Mouse (Mus musculus) cerebral cortex, adult 2 months (tissue): ENCODE measurements around the gene Hlx.

Source experiments
- whole genome bisulfite sequencing: fragments of 180-500 bp; shearing (Covaris S2); methylation state at CpG from one replicate; pipeline ENCODE4 v1.1.7; 2018; 5-methylcytosine and 5-hydroxymethylcytosine counted together

Hlx gene

DNA sequence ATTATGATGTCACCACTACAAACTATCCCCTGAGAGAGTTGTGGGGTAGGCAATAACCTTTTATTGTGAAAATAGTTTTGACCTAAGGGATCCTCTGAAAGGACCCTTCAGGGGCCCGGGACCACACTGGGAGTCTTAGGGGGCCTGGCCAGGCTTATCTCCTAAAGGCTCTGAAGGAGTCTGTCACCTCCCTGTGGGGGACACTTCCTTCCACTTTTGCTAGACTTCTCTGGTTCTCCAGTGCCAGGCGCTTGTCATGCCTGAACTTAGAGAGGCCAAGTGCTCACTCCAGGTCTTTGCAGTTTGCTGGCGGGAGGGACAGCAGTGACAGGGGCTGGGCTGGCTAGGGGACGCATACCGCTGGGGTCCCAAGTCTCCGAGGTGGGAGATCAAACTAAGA, 16.3 kb downstream of the Hlx start:
- 3% methylated on average over 6 of the region's 6 CpGs for WGBS

DNA sequence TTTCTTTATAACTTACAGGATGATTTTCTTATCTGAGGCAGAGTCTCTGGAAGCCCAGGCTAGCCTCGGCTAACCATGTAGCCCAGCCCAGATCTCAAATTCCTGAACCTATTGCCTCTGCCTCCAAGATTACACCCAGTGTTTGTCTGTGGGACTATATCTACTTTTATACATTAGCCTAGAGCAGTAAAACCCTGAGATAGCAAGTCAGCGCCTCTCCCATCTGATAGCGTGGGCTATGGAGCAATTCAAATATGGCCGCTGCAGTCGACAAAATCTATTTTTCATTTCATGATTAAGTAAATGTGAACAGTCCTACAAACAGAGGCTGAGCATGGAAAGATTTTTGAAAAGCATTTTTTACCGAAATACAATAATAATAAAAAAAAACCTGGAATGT, 16.7 kb downstream of the Hlx start:
- 26% methylated on average over 6 of the region's 6 CpGs for WGBS

- 59% methylated on average over 3 of the region's 3 CpGs for WGBS
Observed at GRCm38 (mm10) chr1:184714515-184714914, 17.9 kb downstream of the Hlx start.

DNA sequence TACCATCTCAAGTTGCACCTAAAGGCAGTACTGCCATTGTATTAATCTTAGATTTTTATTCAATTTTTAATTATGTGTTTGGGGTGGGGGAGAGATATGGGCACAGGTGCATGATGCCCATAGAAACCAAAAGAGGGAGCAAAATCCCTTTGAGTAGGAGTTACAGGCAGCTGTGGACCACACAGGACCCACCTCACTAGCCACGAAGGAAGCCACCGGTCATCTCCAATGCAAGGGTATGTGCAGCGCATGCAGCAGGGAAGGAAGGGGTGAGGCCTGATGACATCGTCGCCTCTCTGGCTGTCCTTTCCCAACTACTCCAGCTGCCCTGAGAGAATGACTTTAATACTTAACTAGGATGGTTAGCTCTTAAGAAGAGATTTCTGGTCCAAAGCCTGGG, 18.7 kb downstream of the Hlx start:
- WGBS = 82% methylated on average over 5 of the region's 5 CpGs

GRCm38 (mm10) chr1:184707532-184708248, 24.7 kb downstream of the Hlx start:
- WGBS = 79% methylated on average over 4 of the region's 4 CpGs

- WGBS = 54% methylated on average over 3 of the region's 3 CpGs
Observed at GRCm38 (mm10) chr1:184704901-184705300, 27.5 kb downstream of the Hlx start.

DNA sequence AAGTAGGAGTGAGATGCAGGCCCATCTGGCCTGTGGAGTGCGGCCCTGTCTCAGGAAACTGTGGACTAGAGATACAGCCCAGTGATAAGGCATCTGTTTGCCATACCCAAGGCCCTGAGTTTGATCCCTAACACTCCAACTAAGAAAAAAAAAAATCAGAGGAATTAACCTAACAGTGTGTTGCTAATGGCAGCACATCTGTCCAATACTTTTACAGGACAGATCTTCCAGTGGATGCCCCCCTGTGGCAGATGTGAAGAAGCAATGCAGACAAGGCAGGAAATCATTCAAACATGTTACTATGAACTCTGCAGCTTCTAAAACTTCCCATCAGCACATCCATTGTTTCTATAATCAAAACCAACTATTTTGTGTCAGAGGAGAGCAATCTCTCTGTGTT, 33.1 kb downstream of the Hlx start:
- 73% methylated on average over 1 of the region's 1 CpGs for WGBS

- 40% methylated on average over 2 of the region's 2 CpGs for WGBS
Observed at GRCm38 (mm10) chr1:184695451-184695850, 37.0 kb downstream of the Hlx start.

GRCm38 (mm10) chr1:184692204-184692904, 40.1 kb downstream of the Hlx start:
- 89% methylated on average over 10 of the region's 10 CpGs for WGBS

DNA sequence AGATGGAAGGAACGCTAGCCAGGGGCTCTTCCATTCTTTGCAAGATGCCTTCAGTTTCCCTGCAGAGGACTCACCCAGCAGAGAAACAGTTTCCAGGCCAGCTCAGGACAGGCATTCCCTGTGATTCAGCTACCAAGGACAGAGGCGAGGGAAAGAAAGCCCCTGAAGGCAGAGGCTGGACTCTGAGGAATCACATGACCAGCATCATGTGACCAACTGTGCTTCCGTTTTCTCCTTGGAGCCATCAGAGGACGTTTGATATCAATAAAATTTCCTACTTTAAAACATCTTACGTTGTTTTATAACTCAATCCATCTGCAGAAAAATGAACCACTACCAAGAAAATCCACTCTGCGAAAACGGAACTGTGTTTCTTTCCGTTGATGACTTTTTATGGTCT, 41.2 kb downstream of the Hlx start:
- 82% methylated on average over 8 of the region's 8 CpGs for WGBS

DNA sequence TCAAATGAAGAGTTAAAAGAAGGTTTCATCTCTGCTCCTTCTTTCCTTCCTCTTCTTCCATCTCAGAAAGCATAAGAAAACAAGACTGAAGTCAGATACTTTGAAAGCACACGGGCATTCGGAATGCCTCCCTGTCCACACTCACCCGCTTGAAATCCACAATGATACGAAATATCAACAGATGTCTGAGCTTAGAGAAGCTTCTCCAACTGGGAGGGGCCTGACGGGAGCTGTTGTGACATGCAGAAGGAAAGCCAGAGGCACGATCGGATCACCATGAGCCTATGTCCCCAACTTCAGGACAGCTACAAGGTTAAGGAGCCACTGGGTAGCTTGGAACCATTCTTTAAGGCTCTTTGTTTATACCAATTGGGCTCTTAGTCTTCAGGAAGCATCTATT, 44.4 kb downstream of the Hlx start:
- WGBS = 91% methylated on average over 7 of the region's 7 CpGs

- WGBS = 88% methylated on average over 4 of the region's 4 CpGs
Observed at GRCm38 (mm10) chr1:184687512-184687911, 44.9 kb downstream of the Hlx start.

DNA sequence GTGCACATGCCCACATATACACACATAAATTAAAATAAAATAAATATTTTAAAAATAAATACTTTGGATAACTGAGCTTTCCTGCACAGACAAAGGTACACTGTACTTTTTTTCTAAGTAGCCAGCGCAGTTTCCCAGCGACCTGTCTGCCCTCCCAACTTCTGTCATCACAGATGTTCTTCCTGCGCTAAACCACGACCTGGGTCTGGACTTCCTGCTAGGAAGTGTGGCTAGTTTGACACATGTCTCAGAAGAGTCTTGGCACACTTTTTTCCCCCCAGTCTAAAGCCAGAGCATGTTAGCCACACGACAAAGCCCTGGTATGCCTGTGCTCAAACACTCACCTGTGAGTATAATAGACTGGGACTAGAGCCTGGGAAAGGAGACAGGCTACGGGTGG, 48.9 kb downstream of the Hlx start:
- WGBS = 77% methylated on average over 6 of the region's 6 CpGs

- 59% methylated on average over 8 of the region's 8 CpGs for WGBS
Observed at GRCm38 (mm10) chr1:184679416-184679965, 52.9 kb downstream of the Hlx start.

GRCm38 (mm10) chr1:184677641-184678040, 54.8 kb downstream of the Hlx start:
- 77% methylated on average over 2 of the region's 2 CpGs for WGBS
